Mouse (Mus musculus) embryo, embryonic 10.5 days (tissue): ENCODE data around the gene Gsta1.
"Not testable (repeated sequence)": the region's sequence is repeated elsewhere in the genome, so short reads cannot be mapped to it uniquely, and the experiment has no call there.

Experiments
- DNase-seq: peaks from one replicate; pipeline ENCODE4 v3.0.0-alpha.2; 2015; ENCODE audit warnings: low spot score

Gsta1 gene

GRCm38 (mm10) chr9:78230461-78230860, at the start of gene Gsta1:
Gene Gsta1 (plus strand): TSS chr9:78230656.
- not testable (repeated sequence) for DNase-seq

DNA sequence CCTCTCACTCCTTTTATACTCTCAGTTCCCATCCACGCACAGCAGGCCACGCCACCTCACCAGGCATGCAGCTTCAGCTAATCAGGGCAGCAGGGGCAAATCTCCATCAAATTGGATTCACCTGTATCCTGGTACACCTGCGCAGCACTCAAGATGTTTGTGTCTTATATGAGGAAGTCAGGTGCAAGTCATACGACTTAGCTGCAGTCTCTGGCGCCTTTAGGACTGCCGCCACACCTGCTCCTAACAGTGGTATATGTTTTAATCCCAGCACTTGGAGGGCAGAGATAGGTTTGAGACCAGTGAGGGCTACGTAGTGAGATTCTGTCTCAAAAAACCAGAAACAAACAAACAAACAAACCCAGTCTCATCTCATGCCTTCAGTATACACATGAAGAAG, 48.0 kb upstream of the Gsta1 start, which contains the start of gene Gsta4:
Gene Gsta4, plus strand, starts transcription at position 301 of the 400 bp plus-strand sequence.
- DNase-seq, result not testable (repeated sequence)

DNA sequence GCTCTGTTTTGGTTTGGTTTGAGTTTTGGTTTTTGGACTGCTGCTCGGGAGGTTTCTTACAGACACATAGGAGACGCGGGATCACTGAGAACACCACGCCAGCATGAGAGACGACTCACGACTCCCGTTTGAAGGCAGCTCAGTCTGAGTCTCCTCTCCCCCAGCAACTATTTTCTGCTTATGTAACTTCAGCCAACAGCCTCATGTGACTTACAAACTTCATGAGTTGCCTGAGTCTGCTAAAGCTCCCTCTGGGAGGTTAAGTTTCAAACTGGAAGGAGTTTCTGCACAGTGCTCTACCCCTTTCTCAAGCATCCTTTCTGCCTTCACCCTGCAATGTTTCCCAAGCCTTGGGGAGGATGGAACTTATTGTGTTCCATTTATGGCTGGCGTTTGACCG, 44.8 kb upstream of the Gsta1 start:
- DNase-seq, result no peak

- DNase-seq, result no peak
Measured at GRCm38 (mm10) chr9:78188910-78189309, 41.5 kb upstream of the Gsta1 start.

GRCm38 (mm10) chr9:78190651-78191634, 39.5 kb upstream of the Gsta1 start:
- peak; percentile 52 for DNase-seq

DNA sequence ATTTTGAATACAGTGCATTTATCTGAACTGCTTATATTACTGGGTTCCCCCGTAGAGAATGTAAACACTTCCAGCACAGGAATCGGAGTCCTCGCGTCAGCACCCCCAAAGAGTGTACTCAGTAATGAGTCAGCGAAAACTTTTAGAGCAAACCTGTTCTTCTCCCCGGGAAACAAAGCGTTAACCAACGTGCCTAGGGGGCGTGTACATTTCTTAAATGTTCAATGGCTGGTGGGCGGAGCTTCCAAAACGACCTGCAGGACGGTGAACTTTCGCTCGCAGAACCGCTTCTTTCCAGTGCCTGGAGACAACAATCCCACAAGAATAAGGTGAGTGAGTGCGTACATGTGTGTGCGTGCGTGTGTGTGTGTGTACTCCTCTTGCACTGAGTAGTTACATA, 38.7 kb upstream of the Gsta1 start:
- DNase-seq, result peak; percentile 98

DNA sequence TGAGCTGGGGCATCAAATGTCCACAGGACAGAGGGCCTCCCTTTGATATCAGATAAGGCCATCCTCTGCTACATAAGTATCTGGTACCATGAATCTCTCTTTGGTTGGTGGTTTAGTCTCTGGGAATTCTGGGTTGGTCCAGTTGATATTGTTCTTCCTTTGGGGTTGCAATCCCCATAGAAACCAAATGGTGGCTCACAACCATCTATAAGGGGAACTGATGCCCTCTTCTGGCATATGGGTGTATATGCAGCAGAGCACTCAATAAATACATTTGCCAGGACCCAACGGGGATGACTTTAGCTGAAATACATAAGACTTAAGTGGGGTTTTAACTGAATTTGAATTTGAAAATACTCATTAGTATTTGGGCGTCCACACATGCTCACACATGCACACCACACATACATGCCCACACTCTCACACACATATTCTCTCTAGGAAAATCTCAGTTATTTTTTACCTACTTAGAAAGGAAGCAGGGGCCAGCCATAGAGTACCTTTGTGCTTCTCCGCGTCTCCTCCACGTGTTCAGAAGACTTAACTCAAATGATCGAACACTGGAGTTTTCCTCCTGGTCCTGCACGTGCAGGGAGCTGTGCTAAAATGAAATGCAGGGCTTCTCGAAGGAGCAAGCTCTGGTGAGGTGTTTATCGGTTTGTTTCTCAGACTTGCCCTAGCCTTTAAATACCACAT, 36.4 kb upstream of the Gsta1 start:
- peak; percentile 90 for DNase-seq

- DNase-seq, result no peak
Measured at GRCm38 (mm10) chr9:78195034-78195433, 35.4 kb upstream of the Gsta1 start.

GRCm38 (mm10) chr9:78197801-78198200, 32.7 kb upstream of the Gsta1 start:
- no peak for DNase-seq

DNA sequence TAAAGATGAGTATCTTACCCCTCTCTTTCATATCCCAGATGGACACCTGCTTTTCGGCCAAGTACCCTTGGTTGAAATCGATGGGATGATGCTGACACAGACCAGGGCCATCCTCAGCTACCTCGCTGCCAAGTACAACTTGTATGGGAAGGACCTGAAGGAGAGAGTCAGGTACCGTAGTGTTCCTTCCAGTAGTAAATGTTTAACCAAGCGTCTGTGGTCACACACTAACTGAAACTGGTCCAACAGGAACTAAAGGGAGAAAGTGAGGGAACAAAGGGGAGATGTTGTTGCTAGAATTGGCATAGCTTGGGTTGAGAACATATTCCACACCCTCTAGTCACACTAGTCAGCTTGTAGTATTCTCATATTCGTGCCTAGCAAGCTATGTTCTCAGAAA, 26.3 kb upstream of the Gsta1 start:
- DNase-seq, result no peak

DNA sequence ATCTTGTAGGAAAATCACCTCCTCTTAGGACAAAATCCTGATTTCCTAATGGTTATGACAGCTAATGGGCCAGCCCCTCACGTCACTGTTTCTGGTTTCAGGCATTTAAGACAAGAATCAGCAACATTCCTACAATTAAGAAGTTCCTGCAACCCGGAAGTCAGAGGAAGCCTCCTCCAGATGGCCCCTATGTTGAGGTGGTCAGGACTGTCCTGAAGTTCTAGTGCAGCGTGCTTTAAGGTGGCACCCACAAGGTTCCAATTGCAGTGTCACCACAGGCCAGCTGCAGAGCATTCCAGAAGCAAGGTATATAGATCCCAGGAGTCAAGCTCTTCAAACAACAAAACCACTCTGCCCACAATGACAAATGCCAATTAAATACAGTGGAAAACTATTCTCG, 21.5 kb upstream of the Gsta1 start:
- no peak for DNase-seq

DNA sequence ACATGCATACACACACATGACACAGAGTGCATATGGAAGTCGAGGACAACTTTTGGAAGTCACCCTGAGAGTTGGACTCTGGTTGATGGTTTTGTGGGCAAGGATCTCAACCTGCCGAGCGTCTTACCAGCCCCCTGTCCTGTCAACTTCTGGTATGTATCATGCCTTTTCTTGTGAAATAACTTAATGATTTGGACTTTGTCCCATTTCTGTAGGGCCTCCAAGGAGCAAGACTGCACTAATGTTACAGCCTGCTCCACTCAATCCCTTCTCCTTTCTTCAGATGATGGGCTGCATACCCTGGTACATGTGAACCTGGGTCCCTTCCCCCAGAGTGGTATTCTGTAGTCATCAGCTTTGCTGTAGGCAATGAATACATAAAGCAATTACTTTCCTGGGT, 20.4 kb upstream of the Gsta1 start:
- no peak for DNase-seq

GRCm38 (mm10) chr9:78210821-78211220, 19.6 kb upstream of the Gsta1 start:
- DNase-seq, result no peak

GRCm38 (mm10) chr9:78211521-78211920, 18.9 kb upstream of the Gsta1 start:
- DNase-seq, result no peak

- DNase-seq, result no peak
Measured at GRCm38 (mm10) chr9:78212341-78213049, 18.0 kb upstream of the Gsta1 start.

GRCm38 (mm10) chr9:78217074-78217473, 13.4 kb upstream of the Gsta1 start:
- DNase-seq, result no peak

GRCm38 (mm10) chr9:78222616-78223015, 7.8 kb upstream of the Gsta1 start:
- DNase-seq, result peak; percentile 14

DNA sequence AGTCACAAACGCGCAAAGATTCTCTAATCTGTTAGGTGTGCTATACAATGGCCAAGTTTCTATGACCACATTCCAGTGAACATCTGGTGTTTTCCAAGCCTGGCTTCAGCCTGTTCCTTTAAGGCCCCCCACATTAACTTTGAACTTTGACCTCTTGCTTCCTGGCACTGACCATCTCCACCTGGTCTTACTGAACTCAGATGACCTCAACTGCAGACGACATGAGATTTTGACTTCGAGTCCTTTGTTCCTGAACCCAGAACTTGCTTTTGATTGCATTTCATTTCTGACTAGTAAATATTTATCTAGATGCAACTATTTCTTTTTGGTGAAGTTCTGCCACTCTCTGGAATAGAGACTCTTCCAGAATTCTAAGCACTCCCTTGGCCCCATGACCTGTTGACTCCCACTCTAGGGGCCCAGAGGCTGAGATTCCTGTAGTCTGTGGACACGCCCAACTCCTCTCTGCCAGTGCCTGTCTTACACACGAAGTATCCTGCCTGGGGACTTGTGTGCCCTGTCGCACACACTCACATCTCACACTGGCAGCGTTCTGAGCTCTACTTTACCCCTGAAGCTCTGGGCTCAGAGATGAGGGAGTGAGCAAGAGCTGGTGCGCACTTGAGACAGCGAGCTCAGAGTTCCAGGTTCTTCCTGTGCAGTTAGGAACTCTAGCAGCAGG, 7.1 kb upstream of the Gsta1 start:
- peak; percentile 63 for DNase-seq

GRCm38 (mm10) chr9:78224418-78224817, 6.0 kb upstream of the Gsta1 start:
- DNase-seq, result no peak

- no peak for DNase-seq
Measured at GRCm38 (mm10) chr9:78225304-78225703, 5.2 kb upstream of the Gsta1 start.

- no peak for DNase-seq
Measured at GRCm38 (mm10) chr9:78228122-78228521, 2.3 kb upstream of the Gsta1 start.

DNA sequence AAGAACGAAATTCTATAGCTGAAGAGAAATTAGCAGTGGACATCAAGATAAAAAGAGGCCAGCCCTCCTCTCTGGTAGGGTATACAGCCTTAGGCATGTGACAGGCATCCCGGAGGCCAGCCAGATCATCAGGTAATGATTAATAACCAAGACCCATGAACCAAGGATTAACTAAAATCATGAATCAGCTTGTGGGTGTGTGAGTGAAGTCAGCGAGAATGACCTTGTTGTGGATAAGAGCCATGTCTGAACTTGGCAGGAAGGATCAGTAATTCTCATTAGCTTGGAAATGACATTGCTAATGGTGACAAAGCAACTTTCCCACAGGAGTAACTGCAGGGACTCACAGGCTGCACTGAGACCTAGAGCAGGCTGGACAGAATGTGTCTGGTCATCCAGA, 798 bp upstream of the Gsta1 start:
- not testable (repeated sequence) for DNase-seq
